Mouse (Mus musculus): ENCODE measurements around the gene Slc9a9.

- TF ChIP-seq CTCF (IDR thresholded peaks at IDR 0.05; ENCODE audit: control insufficient read depth, insufficient read depth, insufficient read length) = peak; percentile 9
- TF ChIP-seq USF1 (IDR thresholded peaks at IDR 0.05; ENCODE audit: low read depth) = no peak
- TF ChIP-seq MYOD1 (IDR thresholded peaks at IDR 0.05; ENCODE audit: control insufficient read depth, insufficient read length, low read depth) = no peak
- TF ChIP-seq MYOG (IDR thresholded peaks at IDR 0.05; ENCODE audit: control insufficient read depth, extremely low read depth, insufficient read length) = no peak
- TF ChIP-seq MAX (IDR thresholded peaks at IDR 0.05) = no peak
- no peak for TF ChIP-seq CEBPB (IDR thresholded peaks at IDR 0.05; ENCODE audit: low read depth)
Observed at GRCm38 (mm10) chr9:94738555-94739427, 69.1 kb downstream of the Slc9a9 start.

All from C2C12 (cell line).